Mouse (Mus musculus): ENCODE measurements around the gene Vps11.
"Not testable (repeated sequence)": the region's sequence is repeated elsewhere in the genome, so short reads cannot be mapped to it uniquely, and the experiment has no call there.

The Vps11 gene

DNA sequence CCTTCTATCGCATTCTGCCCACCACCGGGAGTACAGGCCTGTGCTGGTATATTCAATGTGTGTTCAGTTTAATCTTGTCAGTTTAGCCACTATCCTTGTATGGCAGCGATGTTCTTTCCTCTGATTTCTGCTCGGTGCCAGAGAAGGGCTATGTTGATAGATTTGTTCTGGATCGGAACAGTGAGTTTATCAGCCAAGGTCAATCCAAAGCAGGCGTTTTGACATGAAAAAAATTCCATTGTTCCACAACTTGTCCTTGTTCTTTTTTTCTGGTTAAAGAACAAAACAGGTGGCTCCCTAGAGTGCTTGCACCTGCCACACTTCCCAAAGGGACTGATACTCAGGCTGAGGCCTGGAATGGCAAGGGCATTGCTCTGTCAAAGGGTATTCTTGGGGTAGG, 14.7 kb upstream of the Vps11 start:
- no peak for DNase-seq (ENCODE audit: low read depth)

DNA sequence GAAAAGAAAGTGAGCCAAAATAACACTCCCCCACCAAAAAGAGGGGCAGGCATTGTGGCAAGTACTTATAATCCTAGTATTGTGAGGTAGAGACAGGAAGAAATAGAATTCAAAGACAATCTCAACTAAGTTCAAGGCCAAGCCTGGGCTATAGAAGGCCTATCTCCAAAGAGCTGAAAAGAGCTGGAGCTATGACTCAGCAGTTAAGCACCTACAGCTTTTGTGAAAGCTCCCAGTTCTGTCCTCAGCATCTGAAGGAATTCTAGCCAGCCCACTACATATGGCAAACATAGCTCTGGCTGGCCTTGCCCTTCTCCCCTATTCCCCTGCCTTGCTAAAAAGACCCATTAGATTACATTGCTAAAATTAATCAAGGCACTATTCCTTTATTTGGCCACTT, 11.9 kb upstream of the Vps11 start:
- DNase-seq (ENCODE audit: low read depth): no peak

DNA sequence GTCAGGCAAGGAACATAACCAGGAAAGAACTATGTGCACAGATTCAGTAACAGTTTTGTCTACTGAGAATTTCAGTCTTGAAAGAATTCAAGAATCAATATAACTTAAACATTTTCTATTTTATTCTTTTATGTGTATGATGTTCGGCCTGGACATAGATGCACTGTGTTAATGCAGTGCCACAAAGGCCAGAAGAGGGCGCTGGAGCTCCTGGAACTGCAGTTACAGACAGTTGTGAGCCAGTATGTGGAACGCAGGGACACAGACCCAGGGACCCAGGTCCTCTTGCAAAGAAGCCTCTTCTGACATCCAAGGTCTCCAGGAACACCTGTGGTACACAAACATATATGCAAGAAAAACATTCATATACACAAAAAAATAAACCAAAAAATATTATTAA, 3.0 kb upstream of the Vps11 start:
- peak; percentile 46 for DNase-seq (ENCODE audit: low read depth)

DNA sequence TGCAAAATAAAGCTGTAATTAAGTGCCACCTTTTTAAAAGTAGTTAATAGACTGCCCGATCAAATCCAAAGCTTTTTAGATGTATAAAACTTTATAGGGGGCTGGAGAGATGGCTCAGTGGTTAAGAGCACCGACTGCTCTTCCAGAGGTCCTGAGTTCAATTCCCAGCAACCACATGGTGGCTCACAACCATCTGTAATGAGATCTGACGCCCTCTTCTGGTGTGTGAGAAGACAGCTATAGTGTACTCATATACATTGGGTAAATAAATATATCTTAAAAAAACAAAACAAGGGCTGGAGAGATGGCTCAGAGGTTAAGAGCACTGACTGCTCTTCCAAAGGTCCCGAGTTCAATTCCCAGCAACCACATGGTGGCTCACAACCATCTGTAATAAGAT, 461 bp upstream of the Vps11 start:
- DNase-seq (ENCODE audit: low read depth): not testable (repeated sequence)

DNA sequence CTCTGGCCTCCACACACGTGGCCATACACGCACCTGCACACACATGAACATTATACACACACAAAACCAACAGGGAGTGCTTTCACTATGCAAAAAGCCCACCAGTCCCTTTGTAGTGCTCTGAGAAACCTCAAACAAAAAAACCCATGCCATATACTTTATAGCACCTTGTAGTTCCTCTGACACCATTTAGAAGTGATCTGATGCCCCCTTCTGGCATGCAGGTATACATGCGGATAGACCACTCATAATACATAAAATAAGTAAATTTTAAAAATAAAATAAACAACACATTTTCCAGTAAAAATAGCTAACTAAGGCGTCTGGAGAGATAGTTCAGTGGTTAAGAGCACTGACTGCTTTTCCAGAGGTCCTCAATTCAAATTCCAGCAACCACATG, 4.3 kb downstream of the Vps11 start:
- DNase-seq (ENCODE audit: low read depth): peak; percentile 56

DNA sequence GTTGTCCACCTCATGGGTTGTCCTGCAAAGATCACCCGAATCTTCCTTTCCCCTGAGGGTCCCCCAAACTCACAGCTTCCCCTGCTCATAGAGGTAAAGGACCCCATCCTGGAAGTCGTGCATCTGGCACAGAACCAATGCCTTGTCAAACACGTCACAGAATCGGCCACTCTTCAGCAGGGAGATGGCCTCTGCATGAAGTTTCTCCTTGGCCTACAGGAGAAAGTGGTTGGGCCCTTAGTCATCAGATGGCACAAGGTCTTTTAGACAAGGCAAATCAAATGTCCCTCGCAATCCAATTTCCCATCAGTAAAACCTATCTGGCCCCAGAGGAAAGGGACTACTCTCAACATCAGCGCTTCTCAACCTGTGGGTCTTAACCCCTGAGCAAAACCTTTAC, 8.3 kb downstream of the Vps11 start:
- DNase-seq (ENCODE audit: low read depth): no peak

DNA sequence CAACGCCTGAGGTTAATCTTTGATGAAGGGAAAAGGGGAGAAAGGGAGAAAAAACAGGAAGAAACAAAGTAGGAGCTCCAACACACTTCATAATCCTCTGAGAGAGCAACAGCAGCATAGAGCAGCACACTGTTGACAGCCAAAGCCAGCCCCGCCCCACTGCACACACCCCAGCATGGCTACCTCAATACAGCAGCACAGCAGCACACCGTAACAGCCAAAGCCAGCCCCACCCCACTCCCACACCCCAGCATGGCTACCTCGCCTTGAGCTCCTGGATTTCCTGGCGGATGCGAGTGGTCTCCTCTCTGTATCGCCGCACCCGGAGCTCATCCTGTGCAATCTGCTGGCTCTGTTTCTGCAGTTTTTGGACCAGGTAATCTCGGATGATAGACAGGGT, 9.1 kb downstream of the Vps11 start:
- DNase-seq (ENCODE audit: low read depth): no peak

DNA sequence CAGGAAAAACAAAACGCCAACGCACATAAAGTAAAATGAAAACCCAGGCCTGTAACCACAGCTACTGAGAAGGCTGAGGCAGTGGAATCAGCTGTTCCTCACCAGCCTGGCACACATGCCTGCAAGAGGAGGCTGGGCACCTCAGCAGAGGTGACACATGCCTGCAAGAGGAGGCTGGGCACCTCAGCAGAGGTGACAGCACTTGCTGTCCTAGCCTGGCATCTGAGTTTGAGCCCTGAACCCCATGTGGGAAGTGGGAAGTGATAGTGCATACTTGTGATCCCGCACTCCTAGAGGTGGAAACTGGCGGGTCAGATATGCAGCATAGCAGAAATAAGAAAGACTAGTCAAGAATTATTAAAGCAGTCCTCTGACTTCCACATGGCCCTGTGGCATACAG, 10.1 kb downstream of the Vps11 start:
- DNase-seq (ENCODE audit: low read depth): no peak

DNA sequence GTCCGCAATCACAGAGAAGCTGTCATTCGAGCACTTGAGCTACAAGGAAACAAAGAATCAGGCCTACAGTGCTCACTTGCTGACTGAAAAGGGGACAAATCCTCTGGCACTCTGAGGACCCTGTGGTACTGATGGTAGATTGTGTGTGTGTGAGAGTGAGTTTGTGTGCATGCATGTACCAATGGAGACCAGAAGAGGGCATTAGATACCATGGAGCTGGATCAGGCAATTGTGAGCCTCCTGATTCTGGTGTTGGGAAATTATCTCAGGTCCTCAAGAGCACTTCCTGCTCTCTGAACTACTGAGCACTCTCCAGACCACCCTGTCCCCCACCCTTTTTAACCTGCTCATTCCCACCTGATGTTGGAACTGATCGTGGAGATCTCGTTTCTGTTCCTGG, 12.9 kb downstream of the Vps11 start:
- DNase-seq (ENCODE audit: low read depth): no peak

DNA sequence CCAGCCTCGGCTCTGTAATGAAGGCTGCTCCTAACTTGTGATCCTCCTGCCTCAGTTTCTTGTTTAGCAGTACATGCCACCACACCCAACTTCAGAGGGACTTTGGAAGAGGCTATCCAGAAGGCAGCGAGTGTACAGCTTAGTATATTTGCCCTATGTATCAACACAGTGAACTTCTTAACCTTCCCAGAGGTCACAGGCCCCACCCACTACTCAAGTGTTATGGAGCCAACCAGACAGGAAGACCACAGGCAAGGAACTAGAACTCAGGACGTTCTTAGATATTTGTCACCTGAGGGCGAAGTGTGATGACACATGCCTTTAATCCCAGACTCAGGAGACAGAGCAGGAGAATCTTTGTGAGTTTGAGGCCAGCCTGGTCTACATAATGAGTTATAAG, 13.8 kb downstream of the Vps11 start:
- no peak for DNase-seq (ENCODE audit: low read depth)

DNA sequence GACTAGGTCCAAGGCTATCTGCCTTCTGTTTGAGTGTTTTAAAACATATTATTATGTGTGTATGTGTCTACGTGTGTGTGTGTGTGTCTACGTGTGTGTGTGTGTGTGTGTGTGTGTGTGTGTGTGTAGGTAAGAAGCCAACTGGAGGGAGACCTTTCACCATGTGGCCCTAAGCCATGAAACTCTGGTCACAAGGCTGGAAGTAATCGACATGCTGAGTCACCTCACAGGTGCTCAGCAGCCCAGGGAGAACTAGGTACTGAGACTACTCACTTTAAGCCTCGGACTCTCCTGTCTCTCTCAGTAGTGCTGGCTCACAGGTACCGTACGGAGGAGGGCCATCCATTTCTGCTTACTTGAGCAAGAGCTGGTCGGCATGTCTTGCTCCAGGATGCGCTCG, 14.3 kb downstream of the Vps11 start:
- no peak for DNase-seq (ENCODE audit: low read depth)

DNA sequence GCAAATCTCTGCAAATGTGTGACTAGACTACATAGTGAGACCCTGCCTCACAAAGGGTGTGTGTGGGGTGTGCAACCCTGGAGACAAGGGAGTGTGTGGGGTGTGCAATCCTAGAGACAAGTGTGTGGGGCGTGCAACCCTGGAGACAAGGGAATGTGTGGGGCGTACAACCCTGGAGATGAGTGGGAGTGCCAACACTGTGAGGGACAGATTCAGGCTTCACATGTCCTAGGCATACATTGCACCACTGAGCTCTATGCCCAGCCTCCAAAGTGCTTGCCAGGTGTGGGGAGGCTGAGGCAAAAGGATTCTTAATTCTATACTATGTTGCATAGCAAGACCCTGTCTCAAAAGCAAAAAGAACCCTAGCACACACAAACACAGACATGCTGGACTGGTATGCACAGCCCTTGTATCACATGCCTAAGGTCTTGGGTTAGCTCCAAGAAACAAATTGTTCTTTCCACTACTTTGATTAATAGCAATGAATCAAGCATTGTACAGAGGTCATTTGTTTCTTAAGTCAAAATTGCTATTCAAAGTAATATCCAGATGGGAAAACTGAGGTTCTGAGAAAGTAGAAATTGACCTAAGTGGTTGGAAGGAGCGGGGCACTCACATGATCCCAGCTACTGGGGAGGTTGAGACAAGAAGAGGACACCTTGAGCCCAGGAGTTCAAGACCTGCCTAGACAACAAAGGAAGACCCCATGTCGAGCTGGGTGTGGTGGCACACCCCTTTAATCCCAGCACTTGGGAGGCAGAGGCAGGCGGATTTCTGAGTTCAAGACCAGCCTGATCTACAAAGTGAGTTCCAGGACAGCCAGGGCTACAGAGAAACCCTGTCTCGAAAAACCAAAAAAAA, 15.7 kb downstream of the Vps11 start:
- no peak for DNase-seq (ENCODE audit: low read depth)

DNA sequence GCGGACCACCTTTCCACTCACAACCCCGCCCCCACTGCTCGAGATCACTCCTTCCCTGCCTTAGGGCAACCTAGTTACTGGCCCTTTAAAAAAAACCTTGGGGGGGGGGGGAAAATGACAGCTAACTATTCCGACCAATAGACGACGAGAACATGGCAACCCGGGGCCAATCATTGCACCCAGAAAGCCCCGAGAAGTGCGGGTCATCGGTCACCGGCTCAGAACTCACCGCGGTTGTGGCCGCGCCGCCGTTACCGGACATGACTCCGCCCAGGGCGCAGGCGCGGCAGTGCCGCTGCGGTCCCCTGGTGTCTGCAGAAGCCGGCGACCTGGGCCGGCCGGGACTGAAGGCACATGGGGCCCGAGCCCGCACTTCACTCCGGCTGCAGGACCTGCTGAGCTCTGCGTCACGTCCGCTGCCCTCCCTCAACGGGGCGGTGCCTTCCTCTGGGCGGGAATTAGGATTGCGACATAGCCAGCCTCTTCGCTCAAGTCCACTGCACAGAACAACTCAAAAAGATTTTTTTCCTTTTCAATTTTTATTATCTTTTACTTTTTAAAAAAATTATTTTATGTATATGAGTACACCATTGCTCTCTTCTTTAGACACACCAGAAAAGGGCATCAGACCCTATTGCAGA, 17.6 kb downstream of the Vps11 start, which contains the start of gene Hmbs:
Gene Hmbs, minus strand, starts transcription at position 448 of the 641 bp plus-strand sequence.
- peak; percentile 88 for DNase-seq (ENCODE audit: low read depth)

DNA sequence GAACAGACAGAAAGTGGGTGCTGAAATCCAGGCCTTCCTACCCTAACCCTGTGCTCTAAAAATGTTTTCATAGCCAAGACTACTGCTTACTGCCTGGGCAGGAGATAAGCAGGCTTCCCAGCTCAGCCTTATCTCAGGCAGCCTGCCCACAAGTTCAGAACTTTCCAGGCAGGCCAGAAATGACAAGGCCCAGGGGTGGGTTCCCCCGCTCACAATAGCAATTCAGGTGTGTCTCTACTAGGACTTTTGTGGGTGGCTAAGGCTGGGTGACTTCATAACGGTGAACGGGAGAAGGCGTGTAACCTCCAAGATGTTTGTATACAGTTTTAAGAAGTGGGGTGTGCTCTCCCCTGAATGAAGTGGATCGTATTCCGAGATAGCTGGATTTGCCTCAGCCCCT, 18.2 kb downstream of the Vps11 start:
- peak; percentile 84 for DNase-seq (ENCODE audit: low read depth)

DNA sequence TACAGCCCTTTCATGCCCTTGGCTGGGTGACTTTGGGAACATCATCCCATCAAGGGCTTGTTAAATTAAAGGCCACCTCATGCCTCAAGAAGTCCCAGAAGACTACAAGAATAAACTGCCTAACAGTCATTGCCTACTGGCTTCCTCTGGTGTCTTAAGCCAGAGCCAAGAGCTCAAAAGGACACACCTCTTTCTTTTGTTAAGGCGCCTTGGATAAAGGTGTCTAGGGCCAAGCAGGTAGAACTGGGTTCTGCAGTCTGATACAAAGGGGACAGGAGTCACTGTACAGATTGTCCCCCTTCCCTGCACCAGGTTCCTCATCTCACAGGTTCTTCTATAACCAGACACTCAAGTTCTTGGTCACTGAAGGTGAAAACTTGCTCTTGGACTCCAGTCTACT, 18.9 kb downstream of the Vps11 start:
- DNase-seq (ENCODE audit: low read depth): no peak

DNA sequence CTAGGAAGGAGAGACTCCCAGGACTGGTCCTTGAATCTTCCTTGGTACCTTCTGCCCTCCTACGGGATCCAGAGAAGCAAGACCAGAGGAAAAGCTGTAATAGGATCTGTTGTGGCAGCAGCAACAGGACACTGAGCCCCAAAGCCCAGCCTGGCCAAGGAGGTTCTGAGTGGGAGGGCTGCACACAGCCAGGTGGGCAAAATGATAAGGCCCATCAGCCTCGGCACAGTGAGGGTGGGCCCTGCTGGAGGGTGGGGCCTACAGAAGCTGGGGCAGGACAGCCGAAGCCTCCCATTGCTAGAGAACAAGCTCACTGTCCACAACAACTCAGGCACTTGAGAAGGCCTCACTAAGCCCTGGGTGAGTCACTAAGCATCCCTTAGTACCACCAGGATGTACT, 19.3 kb downstream of the Vps11 start:
- DNase-seq (ENCODE audit: low read depth): peak; percentile 81

DNA sequence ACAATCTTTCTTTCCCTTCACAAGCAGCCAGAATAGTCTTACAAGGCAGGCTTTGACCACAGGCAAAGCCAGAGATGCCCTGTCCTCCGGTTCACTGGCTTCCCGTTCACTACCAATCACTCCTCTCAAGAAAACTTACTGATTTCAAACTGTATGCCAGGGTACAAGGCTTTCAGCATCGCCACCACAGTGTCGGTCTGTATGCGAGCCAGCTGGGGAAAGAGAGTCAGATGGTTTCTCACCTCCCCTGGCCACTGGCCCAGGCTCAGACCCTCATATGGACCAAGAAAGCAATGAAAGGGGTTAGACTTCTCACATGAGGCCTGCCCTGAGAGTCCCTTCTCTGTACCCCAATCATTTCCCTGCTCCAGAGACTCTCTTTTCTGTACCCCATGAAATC, 20.0 kb downstream of the Vps11 start:
- no peak for DNase-seq (ENCODE audit: low read depth)

DNA sequence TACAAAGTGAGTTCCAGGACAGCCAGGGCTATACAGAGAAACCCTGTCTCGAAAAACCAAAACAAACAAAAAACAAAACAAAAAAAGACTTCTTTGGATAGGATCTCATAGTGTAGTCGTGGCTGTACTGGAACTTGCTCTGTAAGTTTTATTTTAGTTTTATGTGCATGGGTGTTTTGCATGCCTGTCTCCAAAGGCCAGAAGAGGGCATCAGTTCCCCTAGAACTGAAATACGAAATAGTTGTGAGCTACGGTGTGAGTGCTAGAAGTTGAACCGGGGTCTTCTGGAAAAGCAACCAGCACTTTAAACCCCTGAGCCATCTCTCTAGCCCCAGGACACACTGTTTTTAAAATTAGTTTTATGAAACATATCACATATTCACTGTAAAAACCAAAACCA, 22.9 kb downstream of the Vps11 start:
- no peak for DNase-seq (ENCODE audit: low read depth)

DNA sequence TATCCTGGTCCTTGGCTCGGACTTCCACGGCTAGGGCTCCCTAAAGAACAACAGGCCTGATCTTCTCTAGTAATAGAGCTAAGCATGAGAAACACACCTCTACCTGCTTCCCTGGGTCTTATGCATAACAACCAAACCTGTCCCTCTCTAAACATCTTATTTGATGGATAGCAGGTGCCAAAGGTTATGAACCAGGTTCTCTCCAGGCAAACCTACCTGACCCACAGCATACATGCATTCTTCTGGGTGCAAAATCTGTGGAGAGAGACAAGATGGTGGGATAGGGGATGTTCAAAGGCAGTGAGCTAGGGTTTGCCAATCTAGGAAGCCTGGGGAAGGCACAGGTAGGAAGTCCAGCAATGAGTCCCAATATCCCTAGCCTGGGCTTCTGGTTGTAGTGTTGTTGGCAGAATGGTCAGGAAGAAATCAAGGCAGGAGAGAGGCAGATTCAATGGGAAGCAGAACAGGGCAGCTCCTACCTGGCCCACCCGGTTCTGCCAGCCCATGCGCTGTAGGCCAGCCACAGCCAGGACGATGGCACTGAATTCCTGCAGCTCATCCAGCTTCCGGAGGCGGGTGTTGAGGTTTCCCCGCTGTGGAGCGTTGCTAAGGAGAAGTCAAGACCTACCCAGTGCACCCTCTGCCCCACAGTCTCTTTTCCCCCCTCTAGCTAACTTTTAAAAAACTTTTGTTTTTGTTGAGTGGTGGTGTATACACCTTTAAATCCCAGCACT, 23.9 kb downstream of the Vps11 start:
- no peak for DNase-seq (ENCODE audit: low read depth)

DNA sequence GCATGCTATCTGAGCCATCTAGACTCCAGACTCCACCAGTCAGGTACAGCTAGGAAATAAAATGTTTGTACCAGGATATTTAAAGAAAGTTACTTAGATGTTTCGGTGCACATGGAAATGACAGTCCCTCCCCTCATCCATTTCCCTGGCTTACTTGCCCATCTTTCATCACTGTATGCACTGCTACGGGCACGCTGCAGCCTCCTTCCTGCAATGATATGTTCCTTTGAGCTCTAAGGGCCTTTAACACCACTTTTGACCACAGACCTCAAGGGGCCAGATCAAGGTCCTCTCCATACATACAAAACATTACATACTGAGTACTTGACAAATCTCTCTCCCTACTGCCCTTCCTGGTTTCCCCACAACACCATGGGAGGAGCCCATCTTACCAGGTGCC, 24.5 kb downstream of the Vps11 start:
- DNase-seq (ENCODE audit: low read depth): no peak

DNA sequence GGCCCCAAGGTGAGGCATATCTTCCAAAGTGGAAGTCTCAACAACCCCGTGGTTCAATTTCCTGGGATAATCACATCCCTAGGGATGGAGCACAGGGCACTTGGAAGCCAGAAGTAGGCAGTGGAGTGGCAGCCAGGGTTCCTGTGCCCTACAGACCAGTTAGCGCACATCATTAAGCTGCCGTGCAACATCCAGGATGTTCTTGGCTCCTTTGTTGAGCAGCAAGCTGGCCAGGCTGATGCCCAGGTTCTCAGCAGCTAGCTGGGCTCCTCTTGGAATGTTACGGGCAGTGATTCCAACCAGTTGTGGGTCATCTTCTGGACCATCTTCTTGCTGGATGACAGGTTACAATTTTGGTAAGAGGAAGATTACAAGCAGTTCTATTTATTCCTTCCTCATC, 25.0 kb downstream of the Vps11 start:
- DNase-seq (ENCODE audit: low read depth): not testable (repeated sequence)

DNA sequence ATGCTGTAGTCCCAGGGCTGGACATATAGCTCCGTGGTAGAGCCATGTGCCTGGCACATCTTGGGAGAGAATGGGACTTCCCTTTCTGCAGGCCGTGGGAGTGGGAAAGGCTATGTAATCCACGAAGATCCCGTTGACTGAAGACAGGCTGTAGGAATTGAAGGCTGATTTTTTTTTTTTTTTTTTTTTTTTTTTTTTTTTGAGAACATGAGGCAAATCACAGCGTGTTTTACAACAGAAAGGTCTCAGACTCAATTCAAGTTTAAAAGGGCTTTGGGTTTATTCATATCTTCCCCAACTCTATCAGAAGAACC, 25.4 kb downstream of the Vps11 start:
- DNase-seq (ENCODE audit: low read depth): no peak

Measured in c-Kit-positive CD71-positive TER-119-negative erythroid progenitor cells, embryonic 14.5 days (primary cell).